Mouse (Mus musculus): ENCODE results near the gene Rbm6. TPM values are rescaled to one million over a fixed set of nuclear protein-coding genes. Genes with fewer than 3 reads are reported as not detected.

Rbm6 gene
- polyA plus RNA-seq, 1 experiment from 2014 or later: 91.1 TPM

- peaks cover 3% of the 10 kb centered on the region; the same call in 1 of the 2 replicates for H3K36me3 ChIP-seq (ENCODE audit: control insufficient read depth, insufficient read depth, low read length)
- 97% methylated on average over 3 of the region's 3 CpGs for WGBS
Observed at GRCm38 (mm10) chr9:107858343-107858742, 14.7 kb downstream of the Rbm6 start.

GRCm38 (mm10) chr9:107848922-107849321 lies 24.1 kb downstream of the Rbm6 start:
- 96% methylated on average over 7 of the region's 7 CpGs for WGBS
- no peak overlapping the region for H3K4me3 ChIP-seq (ENCODE audit: low read depth, low read length)
- H3K36me3 ChIP-seq (ENCODE audit: control insufficient read depth, insufficient read depth, low read length): peaks cover 5% of the 10 kb centered on the region; the same call in 1 of the 2 replicates
- no peaks in the 10 kb centered on the region for H3K27me3 ChIP-seq (ENCODE audit: control insufficient read depth, insufficient read depth, low read length)
- no peak overlapping the region for H3K9ac ChIP-seq (ENCODE audit: low read length)
- no peak for ATAC-seq (ENCODE audit: insufficient number of reproducible peaks, low FRiP score, low TSS enrichment, low read depth)
- no peak for DNase-seq (ENCODE audit: low spot score)
- no peaks in the 10 kb centered on the region for H3K9me3 ChIP-seq (ENCODE audit: control insufficient read depth, low read length)
- no peak overlapping the region for H3K27ac ChIP-seq (replicated peaks; ENCODE audit: low read depth, low read length)
- H3K4me1 ChIP-seq (ENCODE audit: control insufficient read depth, insufficient read depth, low read length): no peaks in the 10 kb centered on the region
- H3K4me2 ChIP-seq (ENCODE audit: low read depth, severe bottlenecking): no peak overlapping the region

More at GRCm38 (mm10) chr9:107858343-107858742, 14.7 kb downstream of the Rbm6 start:
- H3K9me3 ChIP-seq (ENCODE audit: control insufficient read depth, low read length): no peaks in the 10 kb centered on the region
- H3K4me2 ChIP-seq (ENCODE audit: low read depth, severe bottlenecking): no peak overlapping the region
- ATAC-seq (ENCODE audit: insufficient number of reproducible peaks, low FRiP score, low TSS enrichment, low read depth) (no peak), DNase-seq (ENCODE audit: low spot score) (no peak)
- no peak overlapping the region for H3K4me3 ChIP-seq (ENCODE audit: low read depth, low read length)
- H3K27me3 ChIP-seq (ENCODE audit: control insufficient read depth, insufficient read depth, low read length): no peaks in the 10 kb centered on the region
- H3K4me1 ChIP-seq (ENCODE audit: control insufficient read depth, insufficient read depth, low read length): no peaks in the 10 kb centered on the region
- H3K27ac ChIP-seq (replicated peaks; ENCODE audit: low read depth, low read length): no peak overlapping the region
- no peak overlapping the region for H3K9ac ChIP-seq (ENCODE audit: low read length)

- Histone ChIP-seq H3K27me3 (ENCODE audit: control insufficient read depth, insufficient read depth, low read length) (no peaks in the 10 kb centered on the region), H3K36me3 (ENCODE audit: control insufficient read depth, insufficient read depth, low read length) (peaks cover 5% of the 10 kb centered on the region; the same call in 1 of the 2 replicates), H3K4me1 (ENCODE audit: control insufficient read depth, insufficient read depth, low read length) (no peaks in the 10 kb centered on the region), H3K27ac (replicated peaks; ENCODE audit: low read depth, low read length) (no peak overlapping the region), H3K9me3 (ENCODE audit: control insufficient read depth, low read length) (no peaks in the 10 kb centered on the region), H3K9ac (ENCODE audit: low read length) (no peak overlapping the region), H3K4me2 (ENCODE audit: low read depth, severe bottlenecking) (no peak overlapping the region), H3K4me3 (ENCODE audit: low read depth, low read length) (no peak overlapping the region)
- ATAC-seq (ENCODE audit: insufficient number of reproducible peaks, low FRiP score, low TSS enrichment, low read depth): no peak
- no peak for DNase-seq (ENCODE audit: low spot score)
- WGBS: 92% methylated on average over 2 of the region's 2 CpGs
Observed at GRCm38 (mm10) chr9:107842709-107843108, 30.3 kb downstream of the Rbm6 start.

GRCm38 (mm10) chr9:107838869-107839268 lies 34.2 kb downstream of the Rbm6 start:
- Histone ChIP-seq H3K36me3 (ENCODE audit: control insufficient read depth, insufficient read depth, low read length) (no peaks in the 10 kb centered on the region), H3K27me3 (ENCODE audit: control insufficient read depth, insufficient read depth, low read length) (no peaks in the 10 kb centered on the region), H3K4me1 (ENCODE audit: control insufficient read depth, insufficient read depth, low read length) (no peaks in the 10 kb centered on the region), H3K9me3 (ENCODE audit: control insufficient read depth, low read length) (no peaks in the 10 kb centered on the region), H3K4me3 (ENCODE audit: low read depth, low read length) (no peak overlapping the region), H3K4me2 (ENCODE audit: low read depth, severe bottlenecking) (no peak overlapping the region), H3K9ac (ENCODE audit: low read length) (no peak overlapping the region), H3K27ac (replicated peaks; ENCODE audit: low read depth, low read length) (no peak overlapping the region)
- 98% methylated on average over 1 of the region's 1 CpGs for WGBS
- DNase-seq (ENCODE audit: low spot score): no peak
- no peak for ATAC-seq (ENCODE audit: insufficient number of reproducible peaks, low FRiP score, low TSS enrichment, low read depth)

- Histone ChIP-seq H3K4me3 (ENCODE audit: low read depth, low read length) (no peak overlapping the region), H3K9me3 (ENCODE audit: control insufficient read depth, low read length) (no peaks in the 10 kb centered on the region), H3K4me2 (ENCODE audit: low read depth, severe bottlenecking) (no peak overlapping the region), H3K27ac (replicated peaks; ENCODE audit: low read depth, low read length) (no peak overlapping the region), H3K27me3 (ENCODE audit: control insufficient read depth, insufficient read depth, low read length) (no peaks in the 10 kb centered on the region), H3K9ac (ENCODE audit: low read length) (no peak overlapping the region), H3K36me3 (ENCODE audit: control insufficient read depth, insufficient read depth, low read length) (no peaks in the 10 kb centered on the region), H3K4me1 (ENCODE audit: control insufficient read depth, insufficient read depth, low read length) (no peaks in the 10 kb centered on the region)
- ATAC-seq (ENCODE audit: insufficient number of reproducible peaks, low FRiP score, low TSS enrichment, low read depth) (no peak), DNase-seq (ENCODE audit: low spot score) (no peak)
- 90% methylated on average over 3 of the region's 3 CpGs for WGBS
Observed at GRCm38 (mm10) chr9:107833826-107834225, 39.2 kb downstream of the Rbm6 start.

GRCm38 (mm10) chr9:107831765-107832164 lies 41.3 kb downstream of the Rbm6 start:
- DNase-seq (ENCODE audit: low spot score) (no peak), ATAC-seq (ENCODE audit: insufficient number of reproducible peaks, low FRiP score, low TSS enrichment, low read depth) (no peak)
- Histone ChIP-seq H3K4me2 (ENCODE audit: low read depth, severe bottlenecking) (no peak overlapping the region), H3K9ac (ENCODE audit: low read length) (no peak overlapping the region), H3K27me3 (ENCODE audit: control insufficient read depth, insufficient read depth, low read length) (no peaks in the 10 kb centered on the region), H3K27ac (replicated peaks; ENCODE audit: low read depth, low read length) (no peak overlapping the region), H3K9me3 (ENCODE audit: control insufficient read depth, low read length) (no peaks in the 10 kb centered on the region), H3K4me3 (ENCODE audit: low read depth, low read length) (no peak overlapping the region), H3K4me1 (ENCODE audit: control insufficient read depth, insufficient read depth, low read length) (no peaks in the 10 kb centered on the region), H3K36me3 (ENCODE audit: control insufficient read depth, insufficient read depth, low read length) (no peaks in the 10 kb centered on the region)

- Histone ChIP-seq H3K9ac (ENCODE audit: low read length) (no peak overlapping the region), H3K36me3 (ENCODE audit: control insufficient read depth, insufficient read depth, low read length) (peaks cover 10% of the 10 kb centered on the region; the same call in 1 of the 2 replicates), H3K9me3 (ENCODE audit: control insufficient read depth, low read length) (no peaks in the 10 kb centered on the region), H3K4me3 (ENCODE audit: low read depth, low read length) (no peak overlapping the region), H3K27ac (replicated peaks; ENCODE audit: low read depth, low read length) (no peak overlapping the region), H3K27me3 (ENCODE audit: control insufficient read depth, insufficient read depth, low read length) (no peaks in the 10 kb centered on the region), H3K4me1 (ENCODE audit: control insufficient read depth, insufficient read depth, low read length) (no peaks in the 10 kb centered on the region), H3K4me2 (ENCODE audit: low read depth, severe bottlenecking) (no peak overlapping the region)
- no peak for DNase-seq (ENCODE audit: low spot score)
- 100% methylated on average over 1 of the region's 1 CpGs for WGBS
- no peak for ATAC-seq (ENCODE audit: insufficient number of reproducible peaks, low FRiP score, low TSS enrichment, low read depth)
Observed at GRCm38 (mm10) chr9:107812132-107812531, 60.9 kb downstream of the Rbm6 start.

GRCm38 (mm10) chr9:107810985-107811384 lies 62.1 kb downstream of the Rbm6 start:
- no peak overlapping the region for H3K27ac ChIP-seq (replicated peaks; ENCODE audit: low read depth, low read length)
- H3K4me2 ChIP-seq (ENCODE audit: low read depth, severe bottlenecking): no peak overlapping the region
- H3K4me3 ChIP-seq (ENCODE audit: low read depth, low read length): no peak overlapping the region
- H3K4me1 ChIP-seq (ENCODE audit: control insufficient read depth, insufficient read depth, low read length): no peaks in the 10 kb centered on the region
- H3K9me3 ChIP-seq (ENCODE audit: control insufficient read depth, low read length): no peaks in the 10 kb centered on the region
- no peak overlapping the region for H3K9ac ChIP-seq (ENCODE audit: low read length)
- DNase-seq (ENCODE audit: low spot score) (no peak), ATAC-seq (ENCODE audit: insufficient number of reproducible peaks, low FRiP score, low TSS enrichment, low read depth) (no peak)
- WGBS: 93% methylated on average over 2 of the region's 2 CpGs
- peaks cover 6% of the 10 kb centered on the region; the same call in 1 of the 2 replicates for H3K36me3 ChIP-seq (ENCODE audit: control insufficient read depth, insufficient read depth, low read length)
- H3K27me3 ChIP-seq (ENCODE audit: control insufficient read depth, insufficient read depth, low read length): no peaks in the 10 kb centered on the region

GRCm38 (mm10) chr9:107791714-107792113 lies 81.3 kb downstream of the Rbm6 start:
- Histone ChIP-seq H3K4me3 (ENCODE audit: low read depth, low read length) (no peak overlapping the region), H3K36me3 (ENCODE audit: control insufficient read depth, insufficient read depth, low read length) (peaks cover 13% of the 10 kb centered on the region; the same call in 1 of the 2 replicates), H3K27me3 (ENCODE audit: control insufficient read depth, insufficient read depth, low read length) (no peaks in the 10 kb centered on the region), H3K4me1 (ENCODE audit: control insufficient read depth, insufficient read depth, low read length) (no peaks in the 10 kb centered on the region), H3K27ac (replicated peaks; ENCODE audit: low read depth, low read length) (no peak overlapping the region), H3K4me2 (ENCODE audit: low read depth, severe bottlenecking) (no peak overlapping the region), H3K9ac (ENCODE audit: low read length) (no peak overlapping the region), H3K9me3 (ENCODE audit: control insufficient read depth, low read length) (no peaks in the 10 kb centered on the region)
- ATAC-seq (ENCODE audit: insufficient number of reproducible peaks, low FRiP score, low TSS enrichment, low read depth): no peak
- DNase-seq (ENCODE audit: low spot score): no peak
- 83% methylated on average over 6 of the region's 6 CpGs for WGBS

All from limb, embryonic 11.5 days (tissue).